Mouse (Mus musculus): ENCODE measurements around the gene Ttc9b.

Ttc9b gene

GRCm38 (mm10) chr7:27644471-27644870, 9.2 kb upstream of the Ttc9b start:
- no peak for DNase-seq

- DNase-seq = no peak
Measured at GRCm38 (mm10) chr7:27646516-27646915, 7.2 kb upstream of the Ttc9b start.

GRCm38 (mm10) chr7:27647281-27648002, 6.3 kb upstream of the Ttc9b start:
- no peak for DNase-seq

GRCm38 (mm10) chr7:27649723-27650122, 4.0 kb upstream of the Ttc9b start:
- no peak for DNase-seq

- peak; percentile 82 for DNase-seq
Measured at GRCm38 (mm10) chr7:27650949-27651348, 2.8 kb upstream of the Ttc9b start.

GRCm38 (mm10) chr7:27654607-27655276, 1.0 kb downstream of the Ttc9b start:
- peak; percentile 34 for DNase-seq

- DNase-seq = no peak
Measured at GRCm38 (mm10) chr7:27655545-27655944, 1.8 kb downstream of the Ttc9b start.

- no peak for DNase-seq
Measured at GRCm38 (mm10) chr7:27656600-27656999, 2.9 kb downstream of the Ttc9b start.

GRCm38 (mm10) chr7:27657824-27658395, 4.2 kb downstream of the Ttc9b start:
- DNase-seq = no peak

- DNase-seq = no peak
Measured at GRCm38 (mm10) chr7:27658712-27659663, 5.3 kb downstream of the Ttc9b start.

- no peak for DNase-seq
Measured at GRCm38 (mm10) chr7:27662038-27662437, 8.3 kb downstream of the Ttc9b start.

- DNase-seq = no peak
Measured at GRCm38 (mm10) chr7:27673064-27673574, 19.4 kb downstream of the Ttc9b start.

GRCm38 (mm10) chr7:27673575-27674131, 19.9 kb downstream of the Ttc9b start:
- DNase-seq = no peak

- no peak for DNase-seq
Measured at GRCm38 (mm10) chr7:27674195-27674521, 20.4 kb downstream of the Ttc9b start.

- DNase-seq = peak; percentile 92
Measured at GRCm38 (mm10) chr7:27674522-27675221, 21.0 kb downstream of the Ttc9b start, which contains the start of gene Map3k10. Gene Map3k10, minus strand, starts transcription at chr7:27674598.

- DNase-seq = no peak
Measured at GRCm38 (mm10) chr7:27675222-27675612, 21.5 kb downstream of the Ttc9b start.

- no peak for DNase-seq
Measured at GRCm38 (mm10) chr7:27683218-27683617, 29.5 kb downstream of the Ttc9b start.

- DNase-seq = no peak
Measured at GRCm38 (mm10) chr7:27685220-27685619, 31.5 kb downstream of the Ttc9b start.

GRCm38 (mm10) chr7:27685681-27686080, 32.0 kb downstream of the Ttc9b start:
- DNase-seq = no peak

- DNase-seq = no peak
Measured at GRCm38 (mm10) chr7:27687043-27687442, 33.3 kb downstream of the Ttc9b start.

- DNase-seq = no peak
Measured at GRCm38 (mm10) chr7:27687836-27688235, 34.1 kb downstream of the Ttc9b start.

All from lung, postnatal 14 days (tissue).